Mouse (Mus musculus) layer of hippocampus, adult 11-12 months (tissue): ENCODE results near the gene Pdlim7.

Experiments
- DNase-seq: peaks from one replicate; pipeline ENCODE4 v3.0.0; 2022; ENCODE audit warnings: low spot score

Gene Pdlim7

GRCm38 (mm10) chr13:55486029-55486794, 27.3 kb downstream of the Pdlim7 start:
- no peak for DNase-seq

- DNase-seq: no peak
Observed at GRCm38 (mm10) chr13:55484520-55485088, 28.9 kb downstream of the Pdlim7 start.

GRCm38 (mm10) chr13:55483593-55483992, 29.9 kb downstream of the Pdlim7 start:
- peak; percentile 91 for DNase-seq

DNA sequence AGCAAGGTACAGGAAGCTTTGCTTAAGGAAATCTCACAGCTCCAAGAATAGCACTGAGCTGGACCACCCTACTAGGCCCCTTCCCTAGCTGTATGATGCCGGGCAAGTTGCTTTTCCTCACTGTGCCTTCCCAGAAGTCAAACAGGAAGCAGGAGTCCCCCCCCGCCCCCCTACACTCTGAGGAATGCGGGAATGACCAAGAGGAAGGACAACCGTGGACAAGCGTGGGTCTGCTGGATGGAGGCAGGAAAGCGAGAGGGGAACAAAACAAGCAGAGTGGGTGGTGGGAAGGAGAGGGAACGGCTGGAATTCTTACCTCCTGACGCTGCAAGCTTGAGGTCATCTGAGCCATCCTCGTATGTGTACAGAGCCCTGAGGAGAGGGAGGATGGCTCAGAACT, 30.4 kb downstream of the Pdlim7 start:
- DNase-seq: no peak

- no peak for DNase-seq
Observed at GRCm38 (mm10) chr13:55482542-55482941, 30.9 kb downstream of the Pdlim7 start.

- DNase-seq: no peak
Observed at GRCm38 (mm10) chr13:55479929-55480328, 33.5 kb downstream of the Pdlim7 start.

DNA sequence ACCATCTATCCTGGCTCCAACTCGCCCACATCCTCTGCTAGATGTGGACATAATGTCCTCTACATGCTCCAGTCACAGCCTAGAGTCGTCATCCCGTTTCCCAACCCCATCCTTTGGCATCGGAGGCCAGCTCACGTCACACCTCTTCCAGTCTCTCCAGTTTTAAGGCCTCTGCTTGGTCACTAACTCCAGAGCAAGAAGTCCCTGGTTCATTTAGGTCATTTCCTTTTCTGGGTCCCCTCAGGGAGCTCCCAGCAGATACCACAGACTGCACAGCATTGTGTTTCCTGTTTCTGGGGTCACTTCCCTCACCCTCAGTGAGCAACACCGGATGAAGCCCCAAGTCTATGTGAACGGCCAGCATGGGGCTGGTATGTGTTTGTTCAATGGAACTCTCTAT, 34.5 kb downstream of the Pdlim7 start:
- peak; percentile 19 for DNase-seq

GRCm38 (mm10) chr13:55478036-55478435, 35.4 kb downstream of the Pdlim7 start:
- DNase-seq: peak; percentile 56

GRCm38 (mm10) chr13:55477492-55477891, 36.0 kb downstream of the Pdlim7 start:
- DNase-seq: no peak

DNA sequence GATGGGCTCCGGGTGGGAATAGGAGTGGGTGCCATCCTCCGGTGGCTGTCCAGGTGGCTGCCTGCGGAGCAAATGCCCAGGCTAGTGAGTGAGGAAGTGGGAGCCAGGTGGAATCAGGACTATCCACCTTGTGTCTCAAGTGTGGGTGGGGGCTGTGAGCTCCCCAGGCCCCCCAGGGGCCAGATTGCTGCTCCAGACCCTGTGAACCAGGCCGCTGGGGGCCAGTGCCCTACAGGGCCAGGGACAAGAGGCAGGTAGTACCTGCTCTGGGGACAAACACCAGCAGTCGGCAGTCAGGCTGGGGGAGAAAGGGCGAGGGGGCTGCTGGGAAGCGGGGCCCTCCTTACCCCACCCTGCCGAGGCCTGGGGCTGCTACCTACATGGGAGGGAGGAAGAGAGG, 37.2 kb downstream of the Pdlim7 start:
- no peak for DNase-seq

DNA sequence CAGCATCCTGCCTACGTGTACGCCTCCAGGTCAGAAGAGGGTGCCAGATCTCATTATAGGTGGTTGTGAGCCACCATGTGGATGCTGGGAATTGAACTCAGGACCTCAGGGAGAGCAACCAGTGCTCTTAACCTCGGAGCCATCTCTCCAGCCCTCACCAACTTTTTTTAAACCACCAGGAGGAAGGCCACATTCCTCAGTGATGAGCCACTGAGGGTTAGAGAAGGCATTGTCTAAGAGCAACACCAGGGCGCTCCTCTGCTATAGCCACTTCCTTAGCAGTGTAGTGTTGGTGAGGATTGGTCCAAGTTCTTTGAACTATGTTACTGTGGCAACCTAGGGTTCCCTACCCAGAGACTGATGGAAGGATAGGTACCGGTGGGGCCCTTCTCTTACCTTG, 37.7 kb downstream of the Pdlim7 start:
- DNase-seq: no peak

GRCm38 (mm10) chr13:55474621-55475069, 38.8 kb downstream of the Pdlim7 start:
- peak; percentile 84 for DNase-seq

- DNase-seq: no peak
Observed at GRCm38 (mm10) chr13:55473961-55474360, 39.5 kb downstream of the Pdlim7 start.

DNA sequence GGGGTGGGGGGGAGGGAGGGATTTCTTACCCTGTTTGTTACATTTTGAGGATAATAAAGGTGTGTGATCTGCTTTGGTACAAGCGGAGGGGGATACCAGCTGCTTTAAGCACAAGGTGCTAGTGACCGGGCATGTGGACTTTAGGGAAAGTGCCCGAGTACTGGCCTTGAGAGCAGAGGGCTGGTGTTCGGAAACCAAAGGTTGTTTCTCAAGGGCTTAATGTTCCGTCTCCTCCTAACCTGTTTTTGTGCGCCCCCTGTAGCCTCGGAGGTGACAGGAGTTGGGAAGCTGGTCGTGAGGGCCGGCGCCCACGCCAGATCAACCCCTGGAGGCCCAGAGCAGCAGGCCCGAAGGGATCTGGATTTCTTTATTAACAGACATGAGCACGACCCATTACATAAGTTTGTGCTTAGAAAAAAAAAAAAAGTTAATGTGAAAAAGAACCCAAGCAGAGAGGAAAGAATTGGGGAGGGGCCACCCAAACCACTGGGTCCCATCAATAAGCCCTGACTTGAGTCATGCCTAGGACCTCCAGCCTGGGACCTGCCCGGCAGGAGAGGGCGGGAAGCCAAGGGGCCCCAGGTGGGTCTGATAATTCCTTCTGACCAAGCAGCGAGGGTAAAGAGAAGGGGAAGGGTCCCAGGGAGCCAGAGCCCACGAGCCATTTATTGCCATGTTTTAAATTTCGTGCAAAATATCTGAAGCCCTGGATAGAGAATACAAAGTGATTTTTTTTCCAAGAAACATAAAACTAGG, 40.2 kb downstream of the Pdlim7 start:
- DNase-seq: no peak

GRCm38 (mm10) chr13:55472132-55473022, 41.1 kb downstream of the Pdlim7 start:
- peak; percentile 71 for DNase-seq

GRCm38 (mm10) chr13:55471819-55472131, 41.7 kb downstream of the Pdlim7 start:
- DNase-seq: no peak

GRCm38 (mm10) chr13:55471156-55471818, 42.2 kb downstream of the Pdlim7 start:
- DNase-seq: peak; percentile 82

- DNase-seq: peak; percentile 77
Observed at GRCm38 (mm10) chr13:55470372-55470771, 43.1 kb downstream of the Pdlim7 start.

- no peak for DNase-seq
Observed at GRCm38 (mm10) chr13:55468851-55469560, 44.5 kb downstream of the Pdlim7 start.

GRCm38 (mm10) chr13:55465830-55466440, 47.5 kb downstream of the Pdlim7 start:
- no peak for DNase-seq
